Mouse (Mus musculus) B cell, adult 2 months (primary cell): Measurements from ENCODE around the gene Tgfbr1.

Source experiments
- DNase-seq, 2 experiments: peaks; one replicate each; pipeline ENCODE4 v3.0.0; 2022

The Tgfbr1 gene

DNA sequence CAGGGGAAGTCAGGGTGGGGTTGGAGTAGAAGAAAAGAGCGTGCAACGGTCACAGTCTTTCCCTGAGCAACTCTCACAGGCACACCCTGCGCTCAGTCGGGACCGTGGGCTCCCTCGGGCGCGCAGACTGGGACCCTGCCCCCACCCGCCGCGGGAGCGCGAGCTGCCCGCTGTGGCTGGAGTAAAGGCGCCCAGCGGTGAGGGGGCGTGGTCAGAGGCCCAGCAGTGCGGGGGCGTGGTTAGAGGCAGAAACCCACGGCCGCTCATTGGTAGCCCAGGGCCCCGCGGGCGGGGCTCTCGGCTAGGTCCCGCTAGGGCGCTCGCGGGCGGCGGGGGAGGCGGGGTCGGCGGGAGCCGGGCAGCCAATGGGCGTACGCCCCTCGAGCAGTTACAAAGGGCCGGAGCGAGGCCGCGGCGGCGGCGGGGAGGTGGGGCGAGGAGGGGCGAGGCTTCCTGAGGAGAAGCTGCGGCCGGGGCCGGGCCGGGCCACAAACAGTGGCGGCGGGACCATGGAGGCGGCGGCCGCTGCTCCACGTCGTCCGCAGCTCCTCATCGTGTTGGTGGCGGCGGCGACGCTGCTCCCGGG lies at the start of gene Tgfbr1:
Gene Tgfbr1 (plus strand): TSS at position 420 of the 586 bp plus-strand sequence.
- peak; percentile 97 for DNase-seq

DNA sequence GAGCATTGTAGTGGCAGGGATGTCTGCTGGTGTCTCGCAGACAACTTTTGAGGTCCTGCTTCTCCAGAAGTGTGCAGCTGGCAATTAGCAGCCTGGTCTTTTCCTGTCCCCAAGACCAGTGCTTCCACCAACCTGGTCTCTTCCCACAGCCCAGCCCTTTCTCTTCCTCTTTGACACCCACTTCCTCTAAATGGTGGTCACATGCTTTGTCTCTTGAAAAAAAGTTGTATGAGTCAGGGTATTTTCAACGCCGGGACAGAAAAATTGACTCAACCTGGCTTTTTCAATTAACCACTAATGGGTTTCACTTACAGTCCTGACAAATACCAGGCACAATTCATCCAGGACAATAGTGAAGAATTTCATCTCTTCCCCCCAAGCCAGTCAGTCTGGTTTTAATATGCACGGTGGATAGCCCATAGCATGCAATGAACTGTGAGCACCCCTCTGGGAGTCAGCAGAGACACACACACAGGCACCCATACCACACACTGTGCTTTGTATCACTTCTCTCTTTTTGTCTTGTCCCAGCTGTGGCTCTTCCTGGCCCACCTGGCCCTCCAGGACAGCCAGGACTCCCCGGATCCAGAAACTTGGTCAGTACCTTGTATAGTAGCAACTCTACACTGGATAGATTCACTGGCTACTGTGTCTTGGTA lies 49.6 kb upstream of the Tgfbr1 start:
- DNase-seq = peak; percentile 51 to 55

DNA sequence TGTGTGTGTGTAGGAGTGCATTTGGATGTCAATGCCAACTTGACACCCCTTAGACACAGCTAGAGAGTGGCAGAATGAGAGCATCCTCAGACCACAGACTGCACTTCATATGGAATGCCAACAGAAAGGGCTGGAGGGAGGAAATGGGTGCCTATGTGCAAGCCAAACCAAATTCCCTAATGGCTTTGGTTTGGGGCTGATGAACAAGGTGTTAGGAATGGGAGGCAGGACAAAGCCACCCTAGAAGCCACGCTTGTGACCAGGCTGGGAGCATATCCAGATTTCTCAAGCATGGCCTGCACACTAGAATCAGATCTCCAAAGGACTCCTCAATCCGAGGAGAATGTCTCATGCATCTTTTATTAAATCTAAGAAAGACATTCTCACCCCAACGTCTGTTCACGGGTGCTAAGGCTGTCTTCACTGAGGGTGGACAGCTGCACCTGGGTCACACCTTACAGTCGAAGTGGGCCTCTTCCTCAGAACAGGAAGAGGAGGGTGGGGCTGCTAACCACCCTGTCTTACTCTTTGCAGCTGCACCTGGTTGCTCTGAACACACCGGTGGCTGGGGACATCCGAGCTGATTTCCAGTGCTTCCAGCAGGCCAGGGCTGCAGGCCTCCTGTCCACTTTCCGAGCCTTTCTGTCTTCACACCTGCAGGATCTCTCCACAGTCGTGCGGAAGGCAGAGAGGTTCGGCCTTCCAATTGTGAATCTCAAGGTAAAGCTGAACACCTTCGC lies 43.0 kb upstream of the Tgfbr1 start:
- no peak for DNase-seq

DNA sequence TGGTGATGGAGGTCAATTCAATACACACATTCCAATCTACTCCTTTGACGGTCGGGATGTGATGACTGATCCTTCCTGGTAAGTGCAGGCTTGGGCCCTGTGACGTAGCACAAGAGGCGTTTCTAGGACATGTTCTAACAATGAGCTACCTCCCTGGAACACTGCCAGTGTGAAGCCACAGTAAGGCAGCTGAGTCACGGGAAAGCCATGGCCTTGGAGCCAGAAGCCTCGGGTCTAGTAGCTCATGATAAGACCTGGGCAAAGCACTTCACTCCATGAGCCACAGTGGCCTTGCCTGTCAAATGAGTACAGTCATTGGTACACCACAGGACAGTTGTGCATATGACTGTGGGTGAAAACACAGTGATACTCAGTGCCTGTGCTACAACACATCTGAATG lies 42.2 kb upstream of the Tgfbr1 start:
- DNase-seq = no peak

DNA sequence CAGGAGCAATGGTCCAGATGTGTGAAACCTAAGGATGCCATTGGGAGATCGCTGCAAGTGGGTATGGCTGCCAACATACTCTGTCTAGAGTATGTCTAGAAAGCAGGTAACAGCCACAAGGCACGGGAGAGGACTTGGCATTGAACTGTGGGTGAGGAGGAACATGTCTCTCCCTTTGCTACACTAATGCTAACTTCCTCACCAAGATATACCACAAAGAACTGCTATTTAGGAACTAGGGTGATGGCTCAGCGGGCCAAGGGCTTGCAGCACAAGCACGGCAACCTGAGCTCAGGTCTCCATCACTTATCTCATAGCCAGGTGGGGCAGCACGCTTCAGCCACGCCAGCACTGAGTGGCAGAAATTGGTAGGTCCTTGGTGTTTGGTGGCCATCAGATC lies 41.6 kb upstream of the Tgfbr1 start:
- peak in 1 of 2 experiments; percentile 20 for DNase-seq

DNA sequence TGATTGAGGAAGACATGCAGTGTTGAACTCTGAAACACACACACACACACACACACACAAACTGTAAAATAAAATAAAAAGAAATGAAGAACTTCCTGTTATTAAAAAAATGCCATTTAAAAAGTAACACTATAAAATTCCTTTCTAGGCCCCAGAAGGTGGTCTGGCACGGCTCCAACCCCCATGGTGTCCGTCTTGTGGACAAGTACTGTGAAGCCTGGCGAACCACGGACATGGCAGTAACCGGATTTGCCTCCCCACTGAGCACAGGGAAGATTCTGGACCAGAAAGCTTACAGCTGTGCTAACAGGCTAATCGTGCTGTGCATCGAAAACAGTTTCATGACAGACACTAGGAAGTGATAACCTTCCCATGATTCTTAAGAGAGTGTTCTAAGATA lies 41.1 kb upstream of the Tgfbr1 start:
- no peak for DNase-seq

DNA sequence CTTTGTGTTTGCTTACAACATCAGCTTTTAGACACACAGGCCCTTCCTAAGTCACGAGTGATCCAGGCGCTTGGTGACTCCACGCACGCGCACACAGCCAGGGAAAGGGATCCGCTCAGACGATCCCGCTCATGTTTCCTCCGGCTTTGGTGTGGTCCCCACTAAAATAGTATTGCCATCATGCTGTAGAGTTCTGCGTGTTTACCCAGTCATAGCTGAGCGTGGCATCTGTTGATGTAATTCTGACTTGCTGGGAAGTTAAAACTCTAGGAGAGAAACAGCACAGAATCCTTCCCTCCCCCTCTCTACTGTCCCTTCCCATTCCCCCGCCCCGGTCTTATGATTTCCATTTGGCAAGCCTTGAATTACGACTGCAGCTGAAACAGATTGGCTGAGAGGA lies 40.3 kb upstream of the Tgfbr1 start:
- no peak for DNase-seq

DNA sequence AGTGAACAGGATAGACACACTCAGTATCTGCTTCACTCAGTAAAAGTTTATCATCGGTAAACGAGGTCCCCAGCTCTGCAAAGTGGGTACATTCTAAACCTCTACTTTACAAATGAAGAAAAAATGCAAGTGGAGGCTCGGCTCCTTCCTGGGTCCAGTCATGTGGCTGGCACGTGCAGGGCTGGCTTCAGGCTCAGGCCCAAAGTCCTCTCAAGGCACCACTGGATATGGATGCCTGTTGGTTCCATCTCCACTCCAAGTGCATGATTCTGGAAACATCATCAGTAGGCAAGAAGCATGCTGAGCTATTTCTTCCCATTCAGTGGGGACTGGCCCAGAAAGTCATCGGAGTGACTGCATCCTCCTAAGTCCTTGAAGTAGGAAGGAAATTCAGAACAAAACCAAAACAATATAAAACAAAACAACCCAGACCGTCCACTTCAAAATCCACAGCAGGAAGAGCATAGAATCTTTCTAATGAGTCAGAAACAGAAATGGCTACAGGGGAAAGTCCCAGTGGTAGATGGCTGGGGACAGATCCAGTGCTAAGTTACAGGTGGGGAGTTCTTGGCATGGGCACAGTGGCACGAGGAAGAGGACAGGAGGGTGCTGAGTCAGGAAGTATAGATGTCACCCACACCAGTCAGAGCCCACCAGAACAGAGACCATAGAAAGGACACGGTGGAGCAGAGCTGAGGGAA lies 39.2 kb upstream of the Tgfbr1 start:
- no peak for DNase-seq

DNA sequence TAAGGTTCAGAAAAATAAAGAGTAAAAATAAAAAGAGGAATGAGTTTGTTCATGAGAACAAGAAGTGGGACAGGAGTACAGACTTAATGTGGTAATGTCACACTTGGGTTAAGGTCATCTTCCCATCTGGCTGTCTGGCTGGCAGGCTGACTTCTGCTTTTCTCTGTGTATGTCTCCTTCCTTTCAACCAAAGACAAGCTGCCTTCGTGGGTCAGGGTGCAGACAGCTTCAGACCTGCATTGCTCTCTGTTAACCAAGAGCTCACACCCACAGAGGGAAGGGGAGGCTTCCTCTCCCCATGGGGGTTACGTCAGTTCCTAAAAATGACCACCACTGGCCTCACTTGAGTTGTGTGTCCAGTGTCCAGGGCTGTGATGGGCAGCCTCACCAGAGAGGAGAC lies 37.6 kb upstream of the Tgfbr1 start:
- peak; percentile 56 to 62 for DNase-seq

DNA sequence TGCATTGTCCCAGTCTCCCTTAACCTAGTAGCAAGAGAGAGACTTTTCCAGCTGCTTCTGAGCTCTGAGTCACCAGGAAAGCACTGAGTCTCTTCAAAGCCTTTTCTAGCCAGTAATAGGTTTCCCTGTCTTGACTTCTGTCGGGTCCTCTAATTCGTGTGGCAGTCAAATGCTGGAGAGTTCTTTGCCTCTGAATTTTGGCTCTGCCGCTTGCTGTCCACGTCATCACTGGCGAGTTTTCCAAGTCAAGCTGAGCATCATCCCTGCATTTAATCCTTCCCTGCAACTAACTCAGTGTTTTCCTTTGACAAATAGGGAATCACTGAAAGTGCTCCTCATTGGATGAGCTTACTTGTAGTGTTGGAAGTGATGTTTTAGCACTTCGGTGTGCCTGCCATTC lies 36.6 kb upstream of the Tgfbr1 start:
- DNase-seq = no peak

DNA sequence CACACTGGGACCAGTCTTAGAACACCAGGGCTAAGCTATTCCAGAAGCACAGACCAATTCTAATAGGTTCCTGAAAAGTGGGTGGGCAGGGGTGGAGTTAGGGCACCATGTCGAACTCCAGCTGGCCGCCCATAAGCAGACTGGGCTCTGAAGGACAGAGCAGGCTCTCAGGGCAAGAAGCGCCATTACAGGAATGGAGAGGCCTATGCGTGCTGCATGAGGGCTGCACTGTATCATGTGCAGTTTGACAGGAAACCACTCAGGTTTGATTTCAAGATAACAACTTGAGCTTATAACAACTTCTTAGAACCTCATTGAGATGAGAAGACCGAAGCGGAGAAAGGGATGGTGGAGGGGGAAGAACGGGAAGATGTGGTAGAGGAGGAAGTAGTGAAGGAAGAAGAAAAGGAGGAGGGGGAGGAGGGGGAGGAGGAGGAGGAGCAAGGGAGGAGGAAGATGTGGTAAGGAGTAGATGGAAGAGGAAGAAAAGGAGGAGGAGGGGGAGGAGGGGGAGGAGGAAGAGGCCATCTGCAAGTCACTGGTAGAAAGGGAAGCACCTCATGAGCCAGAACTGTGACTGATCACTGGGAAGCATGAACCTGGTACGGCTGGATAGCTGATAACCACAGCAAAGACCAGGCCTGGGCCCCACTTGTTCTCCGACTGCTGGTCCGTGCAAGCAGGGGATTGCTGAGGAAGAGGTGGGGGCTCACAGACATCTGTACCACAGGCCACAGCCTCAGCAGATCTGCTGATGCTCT lies 33.3 kb upstream of the Tgfbr1 start:
- DNase-seq = no peak

DNA sequence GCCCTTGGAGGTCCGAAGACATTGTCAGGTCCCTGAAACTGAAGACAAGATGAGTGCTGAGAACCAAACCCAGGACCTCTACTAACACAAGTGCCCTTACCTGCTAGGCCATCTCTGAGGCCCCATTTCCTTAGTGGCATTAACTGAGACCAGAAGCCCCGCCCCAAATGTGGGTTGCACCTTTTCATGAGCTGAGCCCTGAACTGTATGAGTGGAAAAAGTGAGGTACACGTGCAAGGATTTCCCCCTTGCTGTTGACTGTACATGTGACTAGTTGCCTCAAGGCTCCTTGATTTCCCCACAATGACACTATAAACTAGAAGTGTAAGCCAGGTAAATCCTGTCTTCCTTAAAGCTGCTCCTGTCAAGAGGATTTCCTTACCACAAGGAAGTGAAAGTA lies 30.7 kb upstream of the Tgfbr1 start:
- peak; percentile 55 to 62 for DNase-seq

DNA sequence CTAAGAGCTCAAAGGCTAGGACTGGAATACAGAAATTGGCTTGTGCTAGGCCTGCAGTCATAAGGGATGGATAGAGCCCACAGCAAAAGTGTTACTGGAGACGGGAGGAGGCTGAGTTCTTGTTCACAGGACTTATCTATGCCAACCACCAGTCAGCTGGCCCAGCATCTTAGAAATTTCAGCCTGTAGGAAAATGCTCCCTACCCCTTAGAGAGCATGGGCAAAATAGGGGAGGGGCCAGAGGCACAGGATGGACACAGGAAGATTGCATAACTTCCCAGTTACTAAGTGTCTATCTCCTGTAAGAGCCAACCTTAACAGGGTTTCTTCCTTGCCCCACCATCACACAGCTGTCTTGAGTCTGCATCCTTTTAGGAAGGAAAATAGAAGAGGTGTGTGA lies 28.8 kb upstream of the Tgfbr1 start:
- DNase-seq = no peak

DNA sequence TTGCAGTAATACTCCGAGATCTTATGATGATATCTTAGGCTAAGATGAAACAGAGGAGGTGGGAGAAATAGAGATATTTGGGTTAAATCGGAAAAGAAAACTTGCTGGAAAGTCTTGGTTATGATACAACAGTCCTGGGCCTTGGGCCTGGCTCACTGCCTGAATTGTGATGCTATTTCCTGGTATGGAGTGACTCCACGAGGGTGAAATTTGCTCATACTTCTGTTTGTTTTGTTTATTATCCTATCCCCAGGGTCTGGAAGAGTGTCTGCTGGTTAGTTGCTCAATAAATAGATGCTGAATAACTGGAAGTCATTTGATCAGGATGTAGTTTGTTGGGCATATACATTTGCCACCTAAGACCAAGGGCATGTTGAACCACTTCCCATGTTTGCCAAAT lies 25.2 kb upstream of the Tgfbr1 start:
- DNase-seq = no peak

DNA sequence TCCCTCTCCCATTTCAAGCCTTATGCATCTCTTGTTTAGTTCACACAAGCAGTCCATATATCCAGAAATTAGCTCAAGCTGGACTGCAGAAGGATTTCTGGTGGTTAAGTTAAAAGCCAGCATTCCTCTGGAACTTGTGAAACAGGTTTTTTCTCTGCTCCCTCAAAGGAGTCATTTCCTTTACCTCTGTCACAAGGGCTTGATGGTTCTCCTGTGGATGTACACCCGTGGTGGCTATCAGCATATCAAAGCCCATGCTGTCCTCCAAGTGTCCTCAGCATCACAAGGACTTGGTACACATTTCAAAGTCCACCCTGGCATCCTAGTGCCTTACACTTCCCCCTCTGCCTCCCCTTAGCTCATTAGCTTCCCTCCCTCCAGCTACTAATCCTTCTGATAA lies 23.7 kb upstream of the Tgfbr1 start:
- DNase-seq = no peak

DNA sequence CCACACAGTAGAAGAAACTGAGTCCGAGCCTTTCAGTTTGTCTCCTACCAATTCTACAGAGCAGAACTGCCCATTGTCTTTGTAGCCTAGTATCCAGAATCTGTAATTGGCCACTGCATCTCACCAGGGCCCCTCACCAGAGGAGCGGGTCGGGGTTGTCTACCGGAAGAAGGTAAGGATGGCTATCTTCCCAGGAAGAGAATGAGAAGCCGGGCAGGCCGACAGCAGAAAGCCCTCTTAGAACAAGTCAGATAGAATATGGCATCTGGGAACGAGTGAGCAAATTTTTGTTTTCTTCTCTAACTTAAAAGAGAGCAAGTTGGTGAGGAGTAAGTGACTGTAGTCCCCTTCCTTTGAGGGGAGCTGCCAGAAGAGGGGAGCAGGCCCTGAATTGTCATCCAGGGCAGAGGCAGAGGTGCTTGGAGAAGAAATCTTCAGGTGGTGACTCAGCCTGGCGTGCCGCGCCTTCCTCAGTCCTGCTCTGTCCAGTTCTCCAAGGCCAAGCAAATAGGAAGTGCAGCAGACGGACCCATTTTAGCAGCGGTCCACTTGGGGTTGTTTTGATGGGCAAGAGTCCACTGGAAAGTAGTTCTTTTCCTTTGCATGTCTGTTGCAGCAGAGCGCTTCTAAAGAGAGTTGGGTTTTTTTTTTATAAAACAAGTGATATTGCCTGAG lies 22.5 kb upstream of the Tgfbr1 start:
- DNase-seq = no peak

DNA sequence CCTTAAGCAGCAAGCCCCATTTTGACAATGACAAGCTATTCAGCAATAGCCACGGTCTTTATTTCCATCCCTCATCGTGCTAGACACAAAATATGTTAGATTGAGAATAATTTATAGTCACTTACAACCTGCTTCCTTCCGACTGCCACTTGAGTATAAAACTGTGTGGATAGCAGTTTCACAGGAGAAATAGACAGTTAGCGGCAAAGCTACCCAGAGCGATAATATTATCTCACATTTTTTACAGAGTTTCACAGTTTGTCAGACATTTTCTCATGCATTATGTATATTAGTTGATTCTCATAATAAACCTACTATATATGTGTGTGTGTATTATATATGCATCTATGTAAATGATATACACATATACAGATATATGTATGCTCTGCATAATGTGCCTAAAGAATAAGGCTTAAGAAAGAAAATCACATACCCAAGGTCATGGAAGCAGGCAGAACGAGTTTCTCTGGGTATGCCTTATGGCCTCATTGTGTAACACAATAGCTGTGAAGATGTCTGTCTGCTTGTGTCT lies 20.1 kb upstream of the Tgfbr1 start:
- no peak for DNase-seq

DNA sequence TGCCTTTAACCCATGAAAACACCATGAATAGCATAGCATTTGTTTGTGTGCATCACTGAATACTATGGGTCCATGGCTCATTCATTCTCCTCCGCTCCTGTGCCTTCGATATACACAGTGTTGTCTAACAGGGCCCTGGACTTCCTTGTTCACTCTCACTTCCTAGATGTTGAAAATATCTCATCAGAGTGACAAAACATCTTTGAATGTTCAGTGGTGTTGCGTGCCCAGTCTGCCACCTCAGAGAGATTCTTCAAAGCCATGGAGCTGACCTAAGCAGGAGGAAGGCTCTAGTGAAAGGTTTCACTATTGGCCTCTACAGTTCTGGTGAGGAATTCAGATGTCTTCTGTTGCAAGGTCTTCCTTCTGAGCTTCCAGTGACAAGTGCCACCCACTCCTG lies 19.5 kb upstream of the Tgfbr1 start:
- no peak for DNase-seq

DNA sequence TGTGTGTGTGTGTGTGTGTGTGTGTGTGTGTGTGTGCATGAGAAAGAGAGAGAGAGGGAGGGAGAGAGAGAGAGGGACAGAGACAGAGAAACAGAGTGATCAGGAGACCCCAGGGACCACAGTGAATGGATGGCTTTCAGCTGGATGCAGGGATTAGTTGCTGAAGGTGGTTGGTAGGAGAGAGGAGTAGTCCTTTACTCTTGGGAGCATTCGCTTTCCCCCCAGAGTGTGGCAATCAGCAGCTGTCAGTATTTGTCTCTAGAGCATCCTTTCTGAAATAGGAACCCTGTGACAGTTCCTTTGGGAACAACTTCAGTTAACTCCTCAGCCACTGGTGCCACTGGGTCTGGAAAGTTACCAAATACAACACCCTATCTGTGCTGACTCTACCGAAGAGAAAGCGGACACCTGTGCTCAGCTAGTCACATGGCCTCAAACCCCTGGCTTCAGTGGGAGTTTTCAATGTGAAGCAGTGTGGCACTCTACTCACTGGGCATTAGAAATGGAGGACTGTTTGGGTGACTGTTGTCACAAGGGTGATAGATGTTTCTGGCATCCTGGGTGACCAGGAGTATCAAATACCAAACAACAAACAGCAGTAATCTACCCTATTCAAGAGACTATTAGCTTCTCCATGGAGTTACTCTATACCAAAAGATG lies 16.0 kb upstream of the Tgfbr1 start:
- DNase-seq = no peak

DNA sequence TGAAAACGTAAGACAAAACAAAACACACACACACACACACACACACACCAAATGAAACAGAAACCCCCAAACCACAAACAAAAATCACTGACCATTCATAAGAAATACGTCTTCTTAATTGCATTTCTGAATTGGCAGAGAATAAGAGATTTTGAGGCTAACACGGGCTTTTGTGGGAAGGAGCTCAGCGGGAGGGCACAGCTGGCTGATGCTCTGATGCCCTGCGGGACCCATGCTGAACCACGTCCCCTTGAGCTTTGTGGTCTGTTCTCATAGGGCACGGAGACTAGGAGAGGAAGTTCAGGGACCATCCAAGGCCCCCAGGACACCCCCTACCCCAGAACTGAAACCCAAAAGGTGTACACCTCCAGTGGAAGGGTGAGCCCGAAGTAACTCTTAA lies 10.4 kb upstream of the Tgfbr1 start:
- no peak for DNase-seq

DNA sequence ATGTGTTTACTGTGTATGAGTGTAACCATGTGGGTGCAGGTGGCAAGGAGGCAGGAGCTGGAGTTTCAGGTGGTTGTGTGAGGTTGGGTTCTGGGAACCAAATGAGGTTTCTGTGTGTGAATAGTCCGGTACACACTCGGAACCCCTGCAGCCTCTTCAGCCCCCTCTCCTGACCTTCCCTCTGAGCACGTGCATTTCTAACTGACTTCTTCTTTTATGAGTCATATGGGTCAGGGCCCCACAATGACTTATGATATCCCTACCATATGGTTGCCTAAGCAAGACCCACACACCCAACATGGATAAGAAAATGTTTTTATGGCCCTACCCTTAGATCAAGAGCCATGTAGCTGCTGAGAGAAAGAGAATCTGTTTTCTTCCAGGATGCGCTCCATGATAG lies 6.0 kb upstream of the Tgfbr1 start:
- no peak for DNase-seq

DNA sequence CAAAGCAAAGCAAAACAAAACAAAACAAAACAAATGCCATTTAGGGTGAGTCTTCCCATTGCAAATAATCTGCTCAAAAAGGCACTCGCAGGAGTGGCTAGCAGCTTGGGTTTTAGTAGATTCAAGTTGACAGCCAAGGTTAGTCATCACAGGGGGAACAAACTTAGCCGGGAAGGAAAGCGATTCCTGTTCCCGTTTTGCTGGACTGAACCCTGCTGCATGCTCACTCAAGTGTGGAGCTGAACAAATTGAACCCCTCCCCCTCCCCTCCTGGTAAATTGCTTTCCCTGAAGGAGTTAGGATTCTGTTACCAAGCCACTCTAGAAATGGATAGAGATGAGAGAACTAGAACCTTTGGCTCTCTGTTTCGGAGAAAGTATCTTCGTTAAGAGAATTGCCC lies 3.3 kb upstream of the Tgfbr1 start:
- no peak for DNase-seq
